Mouse (Mus musculus) liver, postnatal 0 days (tissue): Measurements from ENCODE around the gene Pheta2. TPM values are rescaled to one million over a fixed set of nuclear protein-coding genes. Genes with fewer than 3 reads are reported as not detected.

ENCODE experiments used
- ATAC-seq: fragments of 200-750 bp; cut with Nextera tagmentation; 2 replicates; pipeline ENCODE4 v1.8.0; 2017; ENCODE audit warnings: mild to moderate bottlenecking, moderate library complexity
- DNase-seq: peaks from one replicate; pipeline ENCODE4 v3.0.0-alpha.2; 2016
- H3K27ac ChIP-seq: fragments of 300-500 bp; sonication (generic); 2 replicates; pipeline ENCODE4 v1.5.1; 2014; ENCODE audit warnings: antibody characterized with exemption, moderate library complexity, mild to moderate bottlenecking, low read depth
- H3K27me3 ChIP-seq: fragments of 300-500 bp; sonication (generic); 2 replicates; pipeline ENCODE4 v1.6.1; 2014; ENCODE audit warnings: low read length, control low read depth, mixed read lengths; ENCODE audit not compliant: insufficient read depth
- H3K36me3 ChIP-seq: fragments of 300-500 bp; sonication (generic); replicated peaks from 2 replicates; pipeline ENCODE4 v1.6.1; 2014; ENCODE audit warnings: mild to moderate bottlenecking, control low read depth, low read length, moderate library complexity, mixed read lengths; ENCODE audit not compliant: insufficient read depth
- H3K4me1 ChIP-seq: fragments of 300-500 bp; sonication (generic); 2 replicates; pipeline ENCODE4 v1.6.1; 2014; ENCODE audit warnings: antibody characterized with exemption, mild to moderate bottlenecking, control low read depth; ENCODE audit not compliant: insufficient read depth
- H3K4me2 ChIP-seq: fragments of 300-500 bp; sonication (generic); 2 replicates; pipeline ENCODE4 v1.6.1; 2014; ENCODE audit warnings: low read depth, mild to moderate bottlenecking, low read length, moderate library complexity, mixed read lengths
- H3K4me3 ChIP-seq: fragments of 300-500 bp; sonication (generic); 2 replicates; pipeline ENCODE4 v1.5.1; 2014; ENCODE audit warnings: low read depth, low read length
- H3K9ac ChIP-seq: fragments of 300-500 bp; sonication (generic); replicated peaks from 2 replicates; pipeline ENCODE4 v1.6.1; 2014; ENCODE audit warnings: mild to moderate bottlenecking, moderate library complexity
- H3K9me3 ChIP-seq: fragments of 300-500 bp; sonication (generic); 2 replicates; pipeline ENCODE4 v1.6.1; 2016; ENCODE audit warnings: mild to moderate bottlenecking, control low read depth, low read length, mixed read lengths
- CTCF ChIP-seq: sonication (generic); IDR thresholded peaks from 2 replicates; pipeline ENCODE4 v1.5.1; 2016; ENCODE audit warnings: antibody characterized with exemption, low read depth
- EP300 ChIP-seq: IDR thresholded peaks from 2 replicates; pipeline ENCODE4 v1.6.1; 2016; ENCODE audit warnings: antibody characterized with exemption, low read depth, mild to moderate bottlenecking
- WGBS: fragments of 180-500 bp; shearing (Covaris S2); extraction: QIAGEN DNeasy Blood & Tissue Kit; methylation state at CpG from one replicate; pipeline ENCODE4 v1.1.7; 2014; ENCODE audit not compliant: insufficient replicate concordance; 5-methylcytosine and 5-hydroxymethylcytosine counted together
- polyA plus RNA-seq: library from polyadenylated mRNA; unstranded; fragments of >200 nt; fragmentation: Nextera tagmentation; extraction: Ambion mirVana; gene quantifications from 2 replicates; pipeline ENCODE4 v1.2.1, GENCODE M21; 2015

Pheta2 gene
- polyA plus RNA-seq = 16.1 and 17.5 TPM in 2 replicates

DNA sequence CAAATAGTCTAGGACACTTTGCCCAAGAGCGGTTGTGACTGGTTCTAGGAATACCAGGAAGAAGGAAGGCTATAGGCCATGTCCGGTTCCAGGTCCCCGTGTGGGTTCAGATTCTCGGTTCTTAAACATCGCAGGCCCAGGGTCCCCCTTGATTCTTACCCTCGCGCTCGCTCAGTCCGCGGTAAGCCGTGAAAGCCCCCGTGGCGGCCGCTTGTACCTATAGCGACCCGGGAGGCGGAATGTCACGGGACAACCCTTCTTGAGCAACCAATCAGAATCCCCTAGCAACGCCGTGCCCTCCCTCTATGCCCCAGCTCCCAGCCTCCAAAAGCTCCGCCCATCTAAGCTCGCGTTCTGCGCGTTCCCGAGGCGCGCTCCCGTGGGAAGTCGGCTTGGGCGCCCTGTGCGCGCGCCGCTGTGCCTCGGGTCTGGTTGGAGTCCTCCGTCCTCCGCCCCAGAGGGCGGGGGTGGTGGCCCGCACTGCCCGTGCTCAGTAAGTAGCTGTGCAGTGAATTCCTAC, at the start of gene Pheta2, which contains the start of the genes Naga and Smdt1:
TSS of gene Pheta2 (plus strand) at position 350 of the 520 bp plus-strand sequence.
TSS of gene Naga (minus strand) at position 333 of the 520 bp plus-strand sequence.
TSS of gene Smdt1 (plus strand) at position 367 of the 520 bp plus-strand sequence.
- 0% methylated on average over 40 of the region's 41 CpGs for whole genome bisulfite sequencing
- peaks cover 59% of the 10 kb centered on the region for H3K4me1 ChIP-seq
- peak within 1 kb of the TSS; percentile 99 for H3K27ac ChIP-seq
- no peaks in the 10 kb centered on the region for H3K9me3 ChIP-seq
- H3K4me2 ChIP-seq = peak within 1 kb of the TSS; percentile 76
- peaks cover 35% of the 10 kb centered on the region for H3K36me3 ChIP-seq
- TF ChIP-seq EP300 (0 out of 2 replicates have a peak, but pooled peaks have one; percentile 9), CTCF (peak; percentile 47)
- H3K4me3 ChIP-seq = peak within 1 kb of the TSS; percentile 77
- ATAC-seq = peak; percentile 79
- peak; percentile 99 for DNase-seq
- H3K9ac ChIP-seq = peak within 1 kb of the TSS; percentile 81
- H3K27me3 ChIP-seq = no peaks in the 10 kb centered on the region

DNA sequence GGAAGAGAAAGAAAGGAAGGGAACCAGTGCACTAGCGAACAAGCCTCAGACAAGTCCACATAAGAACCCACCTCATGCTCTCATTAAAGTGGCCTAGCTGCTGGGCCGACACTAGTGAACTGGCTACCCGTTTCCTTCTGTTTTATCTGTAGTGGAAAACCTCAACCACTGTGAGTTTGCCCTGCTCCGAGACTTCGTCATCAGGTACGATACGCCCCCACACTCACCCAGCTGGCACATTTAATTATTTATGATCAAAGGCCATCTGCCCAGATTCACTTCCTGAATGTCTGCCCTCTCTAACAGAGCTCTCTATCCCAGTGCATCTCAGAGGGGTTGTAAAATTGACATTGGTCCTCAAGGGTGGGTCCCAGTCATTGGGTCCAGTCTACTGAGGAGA, 48.5 kb upstream of the Pheta2 start:
- Histone ChIP-seq H3K27ac (no peak overlapping the region), H3K4me3 (no peak overlapping the region), H3K27me3 (0 out of 2 replicates have a peak, but pooled peaks cover 4% of the 10 kb centered on the region), H3K36me3 (no peaks in the 10 kb centered on the region), H3K4me1 (no peaks in the 10 kb centered on the region), H3K9ac (no peak overlapping the region), H3K4me2 (no peak overlapping the region), H3K9me3 (no peaks in the 10 kb centered on the region)
- WGBS = 79% methylated on average over 7 of the region's 7 CpGs
- DNase-seq (no peak), ATAC-seq (no peak)
- TF ChIP-seq EP300 (no peak), CTCF (no peak)

DNA sequence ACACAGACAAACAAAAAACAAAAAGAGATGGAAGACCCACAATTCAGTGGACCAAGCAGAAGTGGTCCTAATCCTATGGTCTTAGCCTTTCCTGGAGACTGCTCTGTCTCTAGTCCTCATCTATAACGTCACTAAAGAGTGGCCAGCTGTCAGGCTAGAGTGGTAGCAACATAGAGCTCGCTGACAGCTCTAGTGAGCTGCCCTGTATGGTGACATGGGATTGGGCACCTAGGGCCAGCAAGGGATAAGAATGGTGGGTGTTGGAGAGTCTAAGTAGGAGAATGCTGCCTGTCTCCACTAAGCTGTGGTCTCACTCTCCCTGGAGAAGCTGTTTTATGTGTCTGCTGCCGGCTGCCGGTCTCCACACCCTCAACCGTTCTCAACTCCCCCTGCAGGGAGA, 45.9 kb upstream of the Pheta2 start:
- DNase-seq (no peak), ATAC-seq (no peak)
- Histone ChIP-seq H3K4me2 (no peak overlapping the region), H3K4me3 (no peak overlapping the region), H3K9me3 (no peaks in the 10 kb centered on the region), H3K9ac (no peak overlapping the region), H3K4me1 (no peaks in the 10 kb centered on the region), H3K27ac (no peak overlapping the region), H3K36me3 (no peaks in the 10 kb centered on the region), H3K27me3 (0 out of 2 replicates have a peak, but pooled peaks cover 4% of the 10 kb centered on the region)
- TF ChIP-seq CTCF (no peak), EP300 (no peak)
- 40% methylated on average over 5 of the region's 5 CpGs for WGBS

DNA sequence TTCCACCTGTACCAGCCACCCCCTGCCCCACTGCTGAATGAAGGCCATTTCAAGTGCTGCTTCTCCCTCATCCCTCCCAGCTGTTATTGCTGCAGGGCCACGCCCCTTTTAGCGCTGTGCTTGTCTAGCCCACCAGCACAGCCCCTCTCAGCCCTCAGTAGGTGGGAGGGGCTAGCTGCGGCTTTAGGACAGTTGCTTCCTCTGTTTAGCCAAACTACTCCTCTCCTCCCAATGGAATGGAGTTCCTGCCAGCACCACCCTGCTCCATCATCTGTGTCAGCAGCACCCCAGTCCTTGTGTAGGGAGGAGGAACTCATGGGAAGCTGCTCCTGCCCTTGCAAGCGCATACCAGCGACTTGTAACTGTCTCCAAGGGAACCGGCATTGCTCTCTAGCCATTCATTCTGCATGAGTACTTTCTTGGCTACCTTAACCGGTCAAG, 45.5 kb upstream of the Pheta2 start:
- Histone ChIP-seq H3K9ac (no peak overlapping the region), H3K4me2 (no peak overlapping the region), H3K9me3 (no peaks in the 10 kb centered on the region), H3K4me1 (no peaks in the 10 kb centered on the region), H3K36me3 (no peaks in the 10 kb centered on the region), H3K4me3 (no peak overlapping the region), H3K27ac (no peak overlapping the region), H3K27me3 (0 out of 2 replicates have a peak, but pooled peaks cover 4% of the 10 kb centered on the region)
- WGBS = 28% methylated on average over 7 of the region's 7 CpGs
- DNase-seq (no peak), ATAC-seq (no peak)
- TF ChIP-seq CTCF = no peak
- no peak for TF ChIP-seq EP300

DNA sequence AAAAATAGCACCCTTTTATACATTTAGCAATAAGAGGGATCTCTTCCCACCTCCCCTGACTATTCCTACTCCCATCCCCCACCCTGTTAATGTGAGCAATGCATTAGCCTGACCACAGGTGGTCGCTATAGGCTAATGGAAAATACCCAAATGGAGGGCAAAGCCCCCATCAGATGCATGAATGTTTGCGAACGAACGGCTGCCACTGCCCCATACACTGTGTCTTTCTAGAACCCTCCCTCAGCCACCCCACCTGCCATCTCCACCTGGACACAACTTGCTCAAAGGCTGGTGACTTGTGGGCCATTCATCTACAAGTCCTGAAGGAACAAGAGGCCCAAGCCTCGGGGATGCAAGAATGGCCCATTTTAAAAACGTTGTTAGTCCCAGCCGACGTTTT, 44.7 kb upstream of the Pheta2 start:
- Histone ChIP-seq H3K27ac (no peak overlapping the region), H3K36me3 (no peaks in the 10 kb centered on the region), H3K4me3 (no peak overlapping the region), H3K4me1 (no peaks in the 10 kb centered on the region), H3K27me3 (0 out of 2 replicates have a peak, but pooled peaks cover 4% of the 10 kb centered on the region), H3K4me2 (no peak overlapping the region), H3K9me3 (no peaks in the 10 kb centered on the region), H3K9ac (no peak overlapping the region)
- peak; percentile 45; the same call in 1 of the 2 replicates for ATAC-seq
- WGBS = 40% methylated on average over 8 of the region's 8 CpGs
- TF ChIP-seq CTCF (peak; percentile 78), EP300 (no peak)
- DNase-seq = no peak

DNA sequence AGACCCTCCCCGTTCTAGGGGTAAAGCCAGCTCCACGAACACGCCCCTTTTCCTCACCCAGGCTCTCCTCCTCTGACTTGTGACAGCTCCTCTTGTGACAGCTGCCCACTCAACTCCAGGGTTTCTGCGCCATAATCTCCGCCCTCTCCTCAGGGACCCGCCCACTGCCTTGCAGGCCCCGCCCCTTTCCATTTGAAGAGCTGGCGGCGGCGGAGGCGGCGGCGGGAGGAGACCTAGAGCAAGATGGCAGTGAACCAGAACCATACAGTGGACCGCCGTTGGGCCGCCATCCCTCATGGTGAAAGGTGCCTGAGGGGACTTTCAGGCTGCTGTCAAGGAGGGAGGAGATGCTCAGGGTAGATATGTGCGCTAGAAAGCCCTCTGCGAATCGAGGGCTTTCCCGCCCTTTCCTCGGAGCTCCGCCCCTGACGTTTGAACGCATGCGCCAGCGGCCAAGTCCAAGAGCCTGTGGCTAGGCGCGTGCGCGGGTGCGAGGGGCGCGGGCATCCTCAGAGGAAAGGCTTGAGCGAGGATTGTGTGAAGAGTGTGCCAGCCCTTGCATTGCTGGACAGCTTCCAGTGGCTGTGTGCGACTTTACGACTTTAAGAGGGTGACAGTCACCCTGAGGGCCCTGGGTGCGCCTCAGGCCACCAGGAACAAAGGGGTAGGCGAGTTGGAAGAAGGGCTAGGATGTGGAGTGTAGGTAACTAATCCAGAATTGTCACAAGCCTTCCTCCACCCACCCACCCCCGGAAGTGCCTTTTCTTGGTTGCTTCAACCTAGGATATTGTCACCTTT, 39.8 kb upstream of the Pheta2 start, which contains the start of gene Wbp2nl:
TSS of gene Wbp2nl (plus strand) at position 191 of the 798 bp plus-strand sequence.
- no peak within 1 kb of the TSS for H3K4me2 ChIP-seq
- DNase-seq (peak; percentile 39), ATAC-seq (no peak)
- no peak within 1 kb of the TSS for H3K4me3 ChIP-seq
- no peaks in the 10 kb centered on the region for H3K4me1 ChIP-seq
- WGBS = 63% methylated on average over 39 of the region's 39 CpGs
- no peak within 1 kb of the TSS for H3K9ac ChIP-seq
- no peaks in the 10 kb centered on the region for H3K9me3 ChIP-seq
- no peaks in the 10 kb centered on the region for H3K27me3 ChIP-seq
- H3K36me3 ChIP-seq = no peaks in the 10 kb centered on the region
- H3K27ac ChIP-seq = no peak within 1 kb of the TSS
- TF ChIP-seq EP300 (no peak), CTCF (no peak)
